Mouse (Mus musculus) T-helper 1 cell (primary cell): ENCODE measurements around the gene Igsf8.

Experiments used
- in situ Hi-C: fragments of 300-600 bp; cut with MboI, MseI; formaldehyde crosslinking; loops from one replicate; pipeline ENCODE4 v1.15.1; 2025; ENCODE audit warnings: high pct_unique_total_duplicates

The Igsf8 gene

GRCm38 (mm10) chr1:172347382-172347781, 85.9 kb downstream of the Igsf8 start:
- in situ Hi-C loops: no loop called here

- in situ Hi-C loops: no loop called here
Measured at GRCm38 (mm10) chr1:172349504-172349903, 88.1 kb downstream of the Igsf8 start.

DNA sequence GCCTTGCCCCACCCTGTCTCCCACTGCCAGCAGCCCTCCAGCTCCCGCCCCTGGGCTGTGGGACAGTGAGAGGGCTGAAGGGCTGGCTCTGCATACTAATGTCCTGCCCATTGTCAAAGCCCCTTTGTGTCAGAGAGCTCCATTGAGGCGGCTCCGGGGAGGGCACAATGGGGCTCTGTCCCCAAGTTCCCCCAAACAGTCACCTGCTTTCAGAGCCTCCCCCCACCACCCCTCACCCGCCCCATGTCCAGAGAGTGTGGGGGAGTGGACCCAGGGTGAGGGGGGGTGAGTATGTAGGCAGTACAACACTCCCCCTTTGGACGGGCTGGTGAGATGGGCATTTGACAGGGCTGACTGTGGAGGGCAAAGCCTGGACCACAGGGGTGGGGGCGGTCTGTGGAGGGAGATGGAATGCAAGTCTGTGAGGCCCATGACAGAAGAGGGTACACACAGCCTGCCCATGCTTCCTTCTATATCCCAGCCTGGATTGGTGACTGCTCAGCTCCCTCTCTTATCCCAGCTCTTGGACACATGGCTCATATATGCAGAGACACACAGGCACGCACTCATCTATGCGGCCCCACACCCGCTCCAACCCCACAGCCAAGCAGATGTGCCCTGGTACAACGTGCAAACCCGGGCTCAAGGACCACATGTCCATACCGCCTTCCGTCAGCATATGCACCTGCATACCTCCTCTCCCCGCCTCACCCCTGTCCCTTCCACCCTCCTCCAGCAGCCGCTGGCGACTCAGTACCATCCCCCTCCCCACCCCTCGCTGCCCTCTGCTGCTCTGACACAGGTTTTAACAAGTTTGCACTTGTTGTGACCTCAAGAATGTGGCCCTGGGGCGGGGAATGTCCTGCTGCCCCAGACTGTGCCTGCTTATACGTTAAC, 88.7 kb downstream of the Igsf8 start:
- in situ Hi-C loops: no loop called here

DNA sequence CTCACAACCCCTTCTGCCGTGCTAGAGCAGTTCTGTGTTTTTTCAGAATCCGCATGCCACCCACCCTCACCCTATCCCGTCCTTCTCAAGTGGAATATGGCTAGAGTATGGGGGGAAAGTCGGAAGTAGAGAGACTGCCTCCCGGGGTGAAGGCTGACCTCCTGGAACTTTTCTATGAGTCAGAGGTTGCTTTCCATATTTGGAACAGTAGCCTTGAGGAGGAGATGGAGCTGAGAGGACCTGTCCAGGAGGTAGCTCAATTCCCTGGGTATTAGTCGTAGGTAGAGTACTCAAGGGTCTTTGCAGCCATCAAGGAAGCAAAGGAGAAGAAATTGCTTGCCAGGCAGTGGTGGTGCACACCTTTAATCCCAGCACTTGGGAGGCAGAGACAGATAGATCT, 90.6 kb downstream of the Igsf8 start:
- in situ Hi-C loops: no loop called here

GRCm38 (mm10) chr1:172352453-172352852, 91.0 kb downstream of the Igsf8 start:
- in situ Hi-C loops: no loop called here

- in situ Hi-C loops: no loop called here
Measured at GRCm38 (mm10) chr1:172355336-172355735, 93.9 kb downstream of the Igsf8 start.

- in situ Hi-C loops: no loop called here
Measured at GRCm38 (mm10) chr1:172357550-172357949, 96.1 kb downstream of the Igsf8 start.

- in situ Hi-C loops: no loop called here
Measured at GRCm38 (mm10) chr1:172358341-172358740, 96.9 kb downstream of the Igsf8 start.

DNA sequence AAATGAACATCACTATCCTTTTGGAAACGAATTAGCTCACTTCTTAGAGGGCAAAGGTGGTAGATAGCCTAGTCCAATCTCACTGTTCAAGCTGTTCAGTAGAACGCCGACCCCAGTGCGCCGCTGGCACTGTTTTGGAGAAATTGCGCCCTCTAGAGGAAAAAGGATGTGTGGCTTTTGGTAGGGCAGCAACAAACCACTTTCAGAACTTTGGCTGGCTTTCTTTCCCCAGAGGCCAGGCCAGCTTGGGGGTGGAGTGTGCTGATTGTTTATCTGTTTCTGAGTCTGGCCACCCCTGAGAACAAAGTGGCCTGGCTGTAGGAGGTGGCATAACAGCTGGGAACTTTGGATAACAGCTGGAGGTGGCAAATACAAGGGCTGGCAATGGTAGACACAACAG, 103.2 kb downstream of the Igsf8 start:
- in situ Hi-C loops: no loop called here

DNA sequence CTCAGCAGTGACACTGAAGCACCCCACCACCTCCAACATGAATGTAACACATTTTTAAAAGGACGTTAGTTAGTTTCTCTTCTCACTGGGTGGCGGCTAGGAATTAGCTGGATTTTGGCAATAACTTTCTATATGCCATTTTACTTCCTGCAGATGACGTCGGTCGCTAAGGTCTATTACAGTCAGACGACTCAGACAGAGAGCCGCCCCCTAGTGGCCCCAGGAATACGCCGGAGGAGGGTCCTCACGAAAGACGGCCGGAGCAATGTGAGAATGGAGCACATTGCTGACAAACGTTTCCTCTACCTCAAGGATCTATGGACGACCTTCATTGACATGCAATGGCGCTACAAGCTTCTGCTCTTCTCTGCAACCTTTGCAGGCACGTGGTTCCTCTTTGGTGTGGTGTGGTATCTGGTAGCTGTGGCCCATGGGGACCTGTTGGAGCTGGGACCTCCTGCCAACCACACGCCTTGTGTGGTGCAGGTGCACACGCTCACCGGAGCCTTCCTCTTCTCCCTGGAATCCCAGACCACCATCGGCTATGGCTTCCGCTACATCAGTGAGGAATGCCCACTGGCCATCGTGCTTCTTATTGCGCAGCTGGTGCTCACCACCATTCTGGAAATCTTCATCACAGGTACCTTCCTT, 107.5 kb downstream of the Igsf8 start:
- in situ Hi-C loops: no loop called here
